Mouse (Mus musculus) urinary bladder, postnatal 36 days (tissue): Measurements from ENCODE around the gene Ttll8.

Experiments used
- DNase-seq, 2 experiments: peaks; one replicate each; pipeline ENCODE4 v3.0.0; 2022; ENCODE audit warnings: low spot score in 2 of 2, mixed read lengths in 1 of 2

Ttll8 gene

GRCm38 (mm10) chr15:88882851-88883250 lies 71.4 kb downstream of the Ttll8 start:
- no peak for DNase-seq

DNA sequence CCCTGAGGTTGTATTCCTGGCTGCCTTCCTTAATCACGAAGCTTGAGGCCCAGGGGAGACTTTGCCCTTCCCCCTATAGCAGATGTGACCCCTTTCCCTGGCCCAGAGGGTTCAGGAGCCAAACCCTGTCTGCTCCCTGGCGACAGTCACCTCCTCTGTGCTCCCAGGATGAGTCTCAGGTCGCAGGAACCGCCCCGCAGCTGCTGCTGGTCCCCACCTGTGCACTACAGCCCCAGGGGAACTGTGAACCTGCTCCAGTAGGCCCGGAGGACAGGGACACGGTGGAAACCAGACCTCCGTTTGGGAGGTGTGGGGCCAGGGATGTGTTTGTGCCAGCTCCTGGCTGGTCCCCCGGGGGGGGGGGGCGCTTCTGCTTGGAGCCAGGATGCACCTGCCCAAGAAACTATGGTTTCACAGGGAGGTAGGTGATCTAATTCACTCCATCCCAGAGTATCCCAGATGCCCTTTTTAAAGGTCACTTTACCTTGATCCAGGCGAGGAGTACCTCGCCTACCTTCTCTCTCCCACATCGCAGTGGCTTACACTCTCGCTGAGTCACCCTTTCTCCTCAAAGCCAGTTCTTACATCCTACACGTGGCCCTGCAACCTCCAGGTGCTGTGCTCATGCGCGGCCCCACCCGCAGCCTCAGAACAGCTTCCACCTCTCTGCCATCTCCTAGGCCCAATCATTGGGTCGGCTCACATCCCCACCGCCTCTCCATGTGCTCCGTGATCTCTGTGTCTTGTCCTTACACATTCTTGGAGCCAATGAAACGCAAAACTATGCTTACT lies 72.8 kb downstream of the Ttll8 start:
- DNase-seq, result no peak

GRCm38 (mm10) chr15:88877021-88877400 lies 77.2 kb downstream of the Ttll8 start:
- DNase-seq, result no peak

DNA sequence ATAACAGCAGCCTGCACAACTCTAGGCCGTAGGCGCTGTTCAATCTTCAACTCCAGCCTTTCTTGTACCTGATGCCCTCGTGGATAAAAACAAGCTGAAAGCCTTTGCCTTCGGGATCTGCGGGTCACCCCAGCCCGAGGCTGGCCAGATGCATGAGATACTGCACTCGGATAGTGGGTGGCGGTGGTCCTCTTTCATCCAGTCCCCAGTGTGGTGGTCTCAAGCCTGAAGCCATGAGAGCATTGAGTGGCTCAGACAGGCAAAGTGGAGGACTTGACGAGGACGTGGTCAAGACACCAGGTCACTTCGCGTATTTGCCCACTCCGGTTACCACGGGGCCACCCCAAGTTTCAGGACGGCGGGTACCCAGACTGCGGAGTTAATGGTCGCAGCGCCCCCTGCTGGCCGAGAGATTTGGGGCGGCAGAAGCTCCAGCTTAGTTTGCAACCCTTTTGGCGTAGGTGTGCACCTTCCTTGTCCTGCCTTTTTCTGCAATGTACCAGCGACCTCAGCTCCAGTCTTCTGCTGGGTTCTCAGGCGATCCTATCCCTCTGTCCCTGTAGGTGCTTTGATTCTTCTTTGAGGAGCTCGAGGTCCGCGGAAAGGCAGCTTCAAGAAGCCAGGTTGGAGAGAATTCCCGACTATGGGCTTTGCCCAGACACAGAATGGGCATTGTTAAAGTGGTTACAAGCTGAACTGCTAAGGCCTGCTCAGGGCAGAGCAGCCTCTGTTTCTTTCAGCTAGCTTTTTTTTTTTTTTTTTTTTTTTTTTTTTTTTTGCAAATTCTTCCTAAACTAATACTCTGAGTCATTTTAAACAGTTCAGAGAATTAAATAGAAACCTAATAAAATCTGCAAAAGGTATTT lies 77.8 kb downstream of the Ttll8 start:
- DNase-seq, result peak; percentile 71 to 86

DNA sequence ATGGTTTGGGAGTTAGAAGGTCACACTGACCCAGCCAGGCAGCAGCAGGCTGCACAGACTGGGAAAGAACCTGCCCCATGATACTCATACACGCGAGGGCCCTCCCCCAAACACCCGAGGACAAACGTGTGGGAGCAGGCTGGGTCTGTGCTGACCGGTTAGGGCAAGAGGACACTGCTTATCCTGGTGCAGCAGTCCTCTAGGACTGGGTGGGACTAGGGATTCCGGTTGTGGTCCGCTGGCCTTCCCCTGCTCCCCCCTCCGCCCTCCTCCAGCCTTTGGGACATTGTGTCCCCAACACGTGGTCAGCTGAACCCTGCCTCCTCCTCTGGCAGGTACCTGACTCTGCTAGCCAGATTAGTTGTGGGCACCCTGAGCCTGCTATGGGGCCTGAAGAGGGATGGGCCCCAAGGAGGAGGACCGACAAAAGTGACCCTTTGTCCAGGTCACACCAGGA lies 78.6 kb downstream of the Ttll8 start:
- peak; percentile 29 to 52 for DNase-seq

GRCm38 (mm10) chr15:88874477-88874876 lies 79.7 kb downstream of the Ttll8 start:
- DNase-seq, result no peak

DNA sequence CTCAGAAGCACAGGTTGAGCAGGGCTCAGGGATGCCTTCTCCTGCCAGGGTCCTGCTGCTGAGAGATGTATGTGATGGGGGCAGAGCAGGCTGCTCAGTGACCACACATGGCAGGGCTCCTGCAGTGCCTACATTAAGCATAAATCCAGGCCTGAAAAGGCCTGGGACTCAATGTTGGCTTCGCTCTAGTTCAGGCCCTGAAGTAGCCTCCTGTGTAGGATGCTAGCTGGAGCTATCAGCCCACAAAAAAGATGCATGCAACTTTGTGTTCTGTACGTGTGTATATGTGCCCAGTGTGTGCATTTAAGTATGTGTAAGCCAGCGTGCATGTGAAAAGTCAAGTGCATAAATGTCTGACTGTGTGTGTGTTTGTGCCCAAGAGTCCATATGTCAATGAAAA lies 80.2 kb downstream of the Ttll8 start:
- no peak for DNase-seq

DNA sequence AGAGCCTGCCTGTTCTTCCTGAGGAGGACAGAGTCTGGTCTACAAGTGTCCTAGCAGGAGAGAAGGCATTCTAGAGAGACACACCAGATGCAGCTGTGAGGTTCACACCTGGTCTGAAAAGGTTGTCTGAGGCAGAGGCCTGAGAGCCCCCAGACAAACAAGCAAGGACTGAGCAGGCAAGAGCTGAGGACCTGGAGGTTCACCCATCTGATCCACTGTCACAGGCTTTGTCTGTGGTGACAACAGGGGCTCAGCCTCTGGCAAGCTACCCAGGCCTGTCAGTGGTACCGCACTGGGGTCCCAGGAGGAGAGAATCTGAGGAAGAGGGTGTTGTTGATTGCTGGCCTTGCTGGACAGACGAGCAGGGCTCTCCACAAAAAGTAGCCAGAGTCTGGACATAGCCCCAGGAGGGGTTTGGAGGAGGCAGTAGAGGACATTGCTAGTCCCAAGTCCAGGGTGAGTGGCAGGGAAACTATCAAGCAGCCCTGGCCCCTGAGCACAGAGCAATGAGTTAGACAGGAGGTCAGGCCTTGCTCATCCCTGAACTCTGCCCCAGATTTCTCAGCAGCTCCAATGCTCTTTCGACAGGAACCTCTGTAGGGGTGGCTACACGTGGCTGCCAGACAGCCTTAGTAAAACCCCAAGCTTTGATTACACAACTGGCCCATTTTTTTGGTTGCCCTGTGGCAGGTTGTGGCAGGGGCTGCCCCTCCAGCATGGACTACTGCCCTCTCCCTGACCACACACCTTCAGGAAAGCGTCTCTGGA lies 83.6 kb downstream of the Ttll8 start:
- DNase-seq, result no peak

- DNase-seq, result no peak
Measured at GRCm38 (mm10) chr15:88868024-88868742, 86.0 kb downstream of the Ttll8 start.

- DNase-seq, result peak in 1 of 2 experiments; percentile 52
Measured at GRCm38 (mm10) chr15:88867368-88868023, 86.7 kb downstream of the Ttll8 start.

GRCm38 (mm10) chr15:88866934-88867356 lies 87.3 kb downstream of the Ttll8 start:
- DNase-seq, result no peak

GRCm38 (mm10) chr15:88865888-88866695 lies 88.1 kb downstream of the Ttll8 start:
- DNase-seq, result no peak

DNA sequence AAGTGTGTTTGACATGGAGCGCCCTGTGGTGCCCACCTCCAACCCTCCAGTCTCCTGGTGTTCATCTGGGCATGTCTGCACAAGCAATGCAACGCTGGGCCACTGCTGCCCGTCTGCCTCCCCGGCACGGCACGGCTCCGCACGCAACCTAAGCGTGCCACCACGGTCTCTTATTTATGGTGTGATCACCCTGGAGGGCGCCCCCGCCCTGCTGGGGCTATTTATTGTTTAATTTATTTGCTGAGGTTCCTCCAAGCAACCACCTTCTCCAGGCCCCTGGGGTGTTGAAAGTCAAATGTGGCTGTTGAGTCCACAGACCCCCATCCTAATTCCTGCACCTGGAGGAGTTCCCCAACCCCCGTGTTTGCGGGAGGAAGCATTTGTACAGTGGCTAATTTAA lies 89.2 kb downstream of the Ttll8 start:
- no peak for DNase-seq

DNA sequence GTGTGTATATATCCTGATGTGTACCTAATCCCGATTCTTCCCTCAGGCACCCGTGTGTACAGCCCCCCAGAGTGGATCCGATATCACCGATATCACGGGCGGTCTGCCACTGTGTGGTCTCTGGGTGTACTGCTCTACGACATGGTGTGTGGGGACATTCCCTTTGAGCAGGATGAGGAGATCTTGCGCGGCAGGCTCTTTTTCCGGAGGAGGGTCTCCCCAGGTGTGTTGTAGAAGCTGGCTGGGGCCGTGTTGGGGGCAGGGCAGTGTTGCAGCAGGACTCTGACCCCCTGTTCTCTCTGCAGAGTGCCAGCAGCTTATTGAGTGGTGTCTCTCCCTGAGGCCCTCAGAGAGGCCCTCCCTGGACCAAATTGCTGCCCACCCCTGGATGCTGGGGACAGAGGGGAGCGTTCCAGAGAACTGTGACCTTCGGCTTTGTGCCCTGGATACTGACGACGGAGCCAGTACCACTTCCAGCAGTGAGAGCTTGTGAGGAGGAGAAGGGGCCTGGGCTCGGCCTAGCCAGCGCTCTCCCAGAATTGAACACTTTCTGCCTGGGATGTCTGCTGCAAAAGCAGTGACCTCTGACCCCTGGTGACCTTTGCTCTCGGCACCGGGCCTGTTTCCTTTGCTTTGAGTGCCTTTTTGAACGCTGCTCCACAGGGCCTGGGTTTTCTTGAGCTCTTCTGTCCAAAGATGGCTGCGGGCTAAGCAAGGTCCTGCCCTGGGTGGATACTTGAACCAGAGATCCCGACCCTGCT lies 89.8 kb downstream of the Ttll8 start:
- peak in 1 of 2 experiments; percentile 31 for DNase-seq

DNA sequence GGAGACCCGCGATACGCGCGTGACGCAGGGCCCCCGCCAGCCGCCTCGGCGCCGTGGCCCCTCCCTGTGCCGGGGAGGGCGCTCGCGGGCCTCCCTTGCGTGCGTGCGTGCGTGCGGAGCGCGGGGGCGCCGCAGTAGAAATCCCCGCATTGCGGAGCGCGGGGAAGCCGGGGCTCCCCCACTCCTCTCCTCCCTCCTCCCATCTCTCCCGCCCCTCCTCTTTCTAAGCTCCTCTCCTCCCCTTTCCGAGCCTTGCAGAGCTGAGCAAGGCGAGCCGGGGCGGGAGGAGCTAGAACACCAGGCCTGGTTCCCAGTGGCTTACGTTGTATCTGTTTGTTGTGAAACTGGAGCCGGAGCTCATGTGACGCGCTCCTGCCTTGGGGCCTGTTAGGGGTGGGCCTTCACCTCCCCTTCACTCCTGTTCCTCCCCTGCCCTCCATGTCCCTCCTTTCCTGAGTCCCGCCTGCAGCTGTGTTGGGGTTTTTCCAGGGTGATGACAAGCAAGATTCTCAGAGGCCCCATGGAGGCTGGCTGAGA lies 90.5 kb downstream of the Ttll8 start:
- DNase-seq, result peak; percentile 83 to 92

GRCm38 (mm10) chr15:88862881-88863694 lies 91.1 kb downstream of the Ttll8 start:
- peak; percentile 82 to 84 for DNase-seq

DNA sequence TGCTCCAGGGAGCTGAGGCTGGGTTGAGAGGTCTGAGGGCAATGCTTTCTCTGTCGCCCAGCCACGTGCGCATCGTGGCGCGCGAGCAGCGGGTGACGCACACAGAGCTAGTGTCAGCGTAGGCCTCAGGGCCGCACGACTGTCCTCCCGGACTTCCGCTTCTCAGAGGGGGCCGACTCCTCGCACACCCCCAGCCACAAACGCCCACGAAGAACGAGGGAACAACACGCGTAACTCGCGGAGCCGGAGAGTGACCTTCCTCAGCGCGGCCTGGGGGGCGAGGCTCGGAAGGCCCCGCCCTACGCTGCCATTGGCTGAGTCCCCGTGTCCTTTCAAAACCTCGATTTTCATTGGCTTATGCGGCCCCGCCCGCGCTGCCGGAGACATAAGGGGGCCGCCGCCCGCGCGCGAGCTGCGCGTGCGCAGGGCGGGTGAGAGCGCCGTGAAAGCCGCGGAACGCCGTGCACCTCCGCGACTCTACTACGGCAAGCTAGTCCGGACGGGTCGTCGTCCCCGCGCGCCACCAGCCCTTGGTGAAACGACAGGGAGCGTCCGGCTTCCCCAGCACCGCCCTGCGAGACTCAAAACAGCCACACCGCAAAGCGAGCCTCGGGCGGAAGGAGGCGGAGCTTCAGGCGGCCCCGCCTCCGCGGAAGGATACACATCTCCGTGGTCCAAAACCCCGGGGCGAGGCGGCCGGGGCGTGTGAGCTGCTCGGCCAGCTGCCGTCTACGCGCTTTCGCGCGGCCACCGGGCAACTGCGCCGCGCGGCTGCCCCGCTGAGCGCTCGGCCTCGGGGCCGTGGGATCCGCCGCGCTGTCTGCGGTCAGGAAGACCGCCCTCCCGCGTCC lies 92.2 kb downstream of the Ttll8 start, which contains the start of gene Pim3:
Pim3 (plus strand) TSS at position 415 of the 851 bp plus-strand sequence.
- DNase-seq, result peak; percentile 93 to 95
